Mouse (Mus musculus) retina, postnatal 1 day (tissue): ENCODE results near the gene Dot1l.

ENCODE experiments used
- DNase-seq: peaks from one replicate; pipeline ENCODE4 v3.0.0-alpha.2; 2012

Dot1l gene

GRCm38 (mm10) chr10:80793803-80794202 lies 38.8 kb downstream of the Dot1l start:
- DNase-seq: no peak

GRCm38 (mm10) chr10:80794750-80795149 lies 39.7 kb downstream of the Dot1l start:
- DNase-seq: no peak

- DNase-seq: no peak
Observed at GRCm38 (mm10) chr10:80796307-80796848, 41.4 kb downstream of the Dot1l start.

GRCm38 (mm10) chr10:80797186-80798149 lies 42.5 kb downstream of the Dot1l start:
- no peak for DNase-seq

GRCm38 (mm10) chr10:80798150-80799006 lies 43.4 kb downstream of the Dot1l start, which contains the start of the genes Sf3a2 and Plekhj1:
Gene Sf3a2 (plus strand): TSS chr10:80798198.
Gene Plekhj1 (minus strand): TSS chr10:80798626.
- peak; percentile 98 for DNase-seq

- peak; percentile 27 for DNase-seq
Observed at GRCm38 (mm10) chr10:80799070-80799566, 44.1 kb downstream of the Dot1l start.

GRCm38 (mm10) chr10:80802204-80802912 lies 47.4 kb downstream of the Dot1l start:
- DNase-seq: no peak

- DNase-seq: no peak
Observed at GRCm38 (mm10) chr10:80802996-80803395, 48.0 kb downstream of the Dot1l start.

- DNase-seq: no peak
Observed at GRCm38 (mm10) chr10:80804340-80804739, 49.3 kb downstream of the Dot1l start.

GRCm38 (mm10) chr10:80804916-80805315 lies 49.9 kb downstream of the Dot1l start, which contains the start of gene Amh:
Gene Amh (plus strand): TSS chr10:80805243.
- no peak for DNase-seq

- DNase-seq: no peak
Observed at GRCm38 (mm10) chr10:80805322-80805721, 50.3 kb downstream of the Dot1l start.

- DNase-seq: peak; percentile 74
Observed at GRCm38 (mm10) chr10:80805925-80806324, 50.9 kb downstream of the Dot1l start.

GRCm38 (mm10) chr10:80806341-80807056 lies 51.5 kb downstream of the Dot1l start:
- no peak for DNase-seq

GRCm38 (mm10) chr10:80807057-80807627 lies 52.1 kb downstream of the Dot1l start:
- DNase-seq: peak; percentile 92

- peak; percentile 57 for DNase-seq
Observed at GRCm38 (mm10) chr10:80808099-80808984, 53.3 kb downstream of the Dot1l start.

GRCm38 (mm10) chr10:80808985-80809632 lies 54.1 kb downstream of the Dot1l start:
- DNase-seq: no peak

- peak; percentile 40 for DNase-seq
Observed at GRCm38 (mm10) chr10:80810084-80810483, 55.1 kb downstream of the Dot1l start.

GRCm38 (mm10) chr10:80812391-80813041 lies 57.5 kb downstream of the Dot1l start:
- DNase-seq: no peak

- DNase-seq: no peak
Observed at GRCm38 (mm10) chr10:80813366-80813765, 58.4 kb downstream of the Dot1l start, which contains the start of gene Jsrp1. Gene Jsrp1 (minus strand): TSS chr10:80813498.
